Mouse (Mus musculus): ENCODE measurements around the gene Npr1. TPM values are rescaled to one million over a fixed set of nuclear protein-coding genes. Genes with fewer than 3 reads are reported as not detected.
A peak's percentile ranks its signal among the peaks of the same experiment; 100 is the strongest.

The Npr1 gene
- total RNA-seq, 4 experiments from 2014 or later = 5.1 to 6.7 (median 5.8) TPM

DNA sequence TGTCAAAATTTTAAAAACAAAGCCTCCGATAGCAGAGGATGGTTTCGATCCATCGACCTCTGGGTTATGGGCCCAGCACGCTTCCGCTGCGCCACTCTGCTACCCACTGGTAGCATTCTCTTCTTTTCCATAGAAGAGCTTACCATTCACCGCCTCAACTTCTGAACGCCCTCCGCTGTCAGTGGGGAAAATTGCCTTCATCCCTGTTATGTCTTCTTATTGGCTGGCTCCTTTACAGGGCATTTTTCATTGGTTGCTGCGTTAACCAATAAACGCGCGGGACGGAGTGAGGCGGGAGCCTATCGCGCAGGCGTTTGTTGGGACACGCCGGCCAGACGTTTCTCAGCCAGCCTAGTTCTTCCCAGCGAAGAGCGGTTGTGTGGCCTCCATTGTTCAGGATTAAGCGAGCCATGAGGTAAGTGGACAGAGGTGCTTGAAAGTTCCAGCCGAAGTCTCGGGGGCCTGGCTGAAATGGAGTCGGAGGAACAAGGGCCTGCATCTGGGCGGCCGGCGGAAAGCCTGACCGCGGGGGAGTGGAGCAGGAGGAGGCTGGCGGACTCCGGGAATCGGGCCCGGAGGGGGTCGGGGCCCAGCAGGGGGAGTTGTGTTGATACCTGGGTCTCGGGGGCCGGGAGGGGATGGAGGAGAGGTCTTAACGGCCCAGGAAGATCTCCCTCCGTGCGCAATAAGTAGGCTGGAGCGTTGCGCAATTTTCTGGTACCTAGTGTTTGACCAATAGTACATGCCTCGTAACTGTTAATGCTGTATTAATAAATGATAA is 10.4 kb upstream of the Npr1 start, which contains the start of gene Ilf2:
Gene Ilf2 (plus strand): TSS at position 296 of the 781 bp plus-strand sequence.
- DNase-seq (ENCODE audit: low spot score in 2 of 2) = peak; percentile 97

DNA sequence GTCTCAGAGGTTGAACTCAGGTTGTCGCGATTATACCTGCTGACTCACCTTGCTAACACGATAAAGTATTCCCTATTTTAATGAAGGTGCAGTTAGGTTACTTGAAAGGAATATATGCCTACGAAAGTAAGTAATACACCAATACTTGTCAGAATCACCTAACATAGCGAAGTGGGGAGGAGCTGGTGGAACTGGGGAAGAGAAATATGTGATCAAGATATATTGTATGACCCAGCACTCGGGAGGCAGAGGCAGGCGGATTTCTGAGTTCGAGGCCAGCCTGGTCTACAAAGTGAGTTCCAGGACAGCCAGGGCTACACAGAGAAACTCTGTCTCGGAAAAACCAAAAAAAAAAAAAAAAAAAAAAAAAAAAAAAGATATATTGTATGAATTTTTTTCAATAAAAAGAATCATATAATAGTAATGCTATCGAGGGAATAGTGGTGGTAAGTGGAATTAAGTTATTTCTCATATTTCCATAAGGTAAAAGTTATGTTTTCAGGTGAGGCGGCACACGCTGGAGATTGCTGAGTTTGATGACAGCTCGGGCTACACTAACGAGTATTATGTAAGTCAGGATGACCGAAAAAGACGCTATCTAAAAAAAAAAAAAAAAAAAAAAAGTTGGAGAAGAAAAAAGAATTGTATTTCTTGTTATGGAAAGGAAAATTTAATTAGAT is 9.6 kb upstream of the Npr1 start:
- no peak for DNase-seq (ENCODE audit: low spot score in 2 of 2)

DNA sequence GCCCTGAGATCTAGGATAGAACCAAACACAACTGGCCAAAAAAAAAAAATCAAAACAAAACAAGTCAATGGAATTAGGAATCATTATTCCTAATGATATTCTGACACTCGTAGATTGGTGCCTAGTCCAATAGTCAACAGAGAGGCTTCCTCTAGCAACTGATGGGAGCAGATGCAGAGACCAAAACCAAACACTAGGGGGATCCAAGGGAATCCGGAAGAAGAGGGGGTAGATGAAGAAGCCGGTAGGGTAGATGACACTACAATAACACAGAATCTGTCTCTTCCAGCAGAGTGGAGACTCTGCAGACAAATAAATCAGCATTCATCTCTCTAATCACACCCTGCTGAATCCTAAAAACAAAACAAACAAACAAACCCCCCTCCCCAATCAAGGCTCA is 6.5 kb upstream of the Npr1 start:
- no peak for DNase-seq (ENCODE audit: low spot score in 2 of 2)

DNA sequence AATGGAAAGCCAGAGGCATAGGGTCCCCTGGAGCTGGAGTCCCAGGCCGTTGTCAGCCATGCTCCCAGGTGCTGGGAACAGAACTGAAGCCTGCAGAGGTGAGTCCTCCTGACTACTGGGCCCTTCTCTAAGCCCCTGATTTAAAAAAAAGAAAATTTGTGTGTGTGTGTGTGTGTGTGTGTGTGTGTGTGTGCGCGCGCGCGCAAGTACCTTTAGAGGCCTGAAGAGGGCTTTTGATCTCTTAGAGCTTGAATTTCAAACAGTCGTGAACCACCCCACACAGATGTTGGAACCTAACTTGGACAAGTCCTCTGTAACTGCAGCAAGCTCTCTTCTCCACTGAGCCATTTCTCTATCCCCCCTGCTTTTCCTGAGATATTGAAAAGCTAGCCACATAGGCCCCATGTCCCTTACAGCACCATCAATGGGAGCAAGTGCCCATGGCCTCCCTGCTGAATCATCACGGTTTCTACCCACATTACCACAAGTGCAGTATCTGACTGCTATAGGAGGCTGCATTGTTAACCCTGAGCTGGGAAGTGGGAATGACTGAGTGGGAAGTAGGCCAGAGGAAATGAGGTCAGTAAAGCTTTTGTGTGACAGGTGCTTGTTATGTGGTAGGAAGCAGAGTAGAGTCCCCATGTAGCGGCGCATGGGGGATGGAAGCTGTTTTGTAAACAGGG is 2.1 kb upstream of the Npr1 start:
- DNase-seq (ENCODE audit: low spot score in 2 of 2) = no peak

DNA sequence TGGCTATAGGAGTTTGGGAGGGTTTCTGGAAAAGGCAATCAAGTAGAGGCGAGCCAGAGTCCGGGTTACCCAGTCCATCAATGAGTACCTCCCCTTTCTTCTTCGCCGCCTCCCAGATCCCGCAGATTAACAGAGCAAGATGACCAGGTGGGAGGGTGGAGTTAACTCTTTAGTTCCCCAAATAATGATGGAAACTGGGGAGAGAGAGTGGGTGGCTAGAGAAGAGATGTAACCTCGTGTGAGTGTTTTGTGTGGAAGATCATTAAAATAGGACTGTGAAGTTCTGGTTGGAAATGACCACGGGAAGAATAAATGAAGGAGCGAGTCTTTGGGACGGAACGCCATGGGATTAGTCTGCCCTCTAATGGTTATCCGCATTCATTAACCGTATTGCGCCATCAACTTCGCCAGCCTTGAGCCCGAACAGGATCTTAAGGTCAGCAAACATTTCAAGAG is 673 bp upstream of the Npr1 start:
- DNase-seq (ENCODE audit: low spot score in 2 of 2) = peak in 1 of 2 experiments; percentile 56

DNA sequence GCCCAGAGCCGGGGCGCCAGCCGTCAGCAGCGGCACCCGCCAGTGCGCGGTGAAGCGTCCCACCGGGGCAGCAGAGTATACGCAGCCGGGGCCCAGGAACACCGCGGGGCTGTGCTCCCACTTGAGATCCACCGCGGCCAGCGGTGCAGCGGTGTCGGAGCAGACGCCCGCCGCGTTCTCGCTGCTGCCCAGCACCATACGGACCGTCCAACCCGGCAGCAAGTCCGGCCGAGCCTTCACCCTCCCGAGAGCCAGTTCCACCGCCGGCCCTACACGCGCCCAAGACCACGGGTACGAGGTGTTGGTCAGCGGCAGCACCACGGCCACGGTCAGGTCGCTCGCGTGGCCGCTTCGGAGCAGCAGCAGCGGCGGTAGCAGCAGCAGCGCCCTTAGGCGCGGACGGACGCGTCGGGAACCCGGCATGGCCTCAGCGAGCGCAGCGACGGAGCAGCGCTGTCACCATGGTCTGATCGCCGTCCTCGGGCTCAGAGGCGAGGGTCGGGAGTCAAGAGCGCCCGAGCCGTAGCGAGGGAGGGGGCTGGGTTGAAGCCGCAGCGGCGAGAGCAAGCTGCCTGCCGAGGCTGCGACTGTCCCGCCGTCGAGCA is 483 bp downstream of the Npr1 start:
- DNase-seq (ENCODE audit: low spot score in 2 of 2) = no peak

DNA sequence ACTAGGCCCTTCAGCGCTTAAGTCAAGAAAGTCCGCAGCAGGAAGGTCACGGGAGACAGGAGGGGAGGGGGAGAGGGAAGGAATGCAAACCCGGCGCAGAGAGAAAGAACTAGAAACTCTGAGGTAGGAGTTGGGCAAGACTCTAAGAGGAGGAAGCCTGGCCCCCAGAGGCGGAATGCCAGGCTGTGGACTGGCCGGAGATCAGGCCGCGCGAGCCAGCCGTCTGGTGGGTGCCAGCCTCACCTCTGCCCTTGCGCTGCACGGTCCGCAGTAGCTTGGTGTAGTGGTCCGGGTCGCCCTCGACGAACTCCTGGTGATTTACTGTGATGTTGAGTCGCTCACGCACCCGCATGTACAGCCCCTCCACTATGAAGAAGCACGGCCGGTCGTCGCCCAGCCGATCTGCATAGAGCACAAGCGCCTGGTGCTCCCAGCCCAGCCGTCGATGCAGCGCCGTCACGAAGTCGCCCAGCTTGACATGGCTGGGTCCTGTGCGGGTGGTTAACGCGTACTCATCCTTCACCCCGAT is 1.1 kb downstream of the Npr1 start:
- no peak for DNase-seq (ENCODE audit: low spot score in 2 of 2)

DNA sequence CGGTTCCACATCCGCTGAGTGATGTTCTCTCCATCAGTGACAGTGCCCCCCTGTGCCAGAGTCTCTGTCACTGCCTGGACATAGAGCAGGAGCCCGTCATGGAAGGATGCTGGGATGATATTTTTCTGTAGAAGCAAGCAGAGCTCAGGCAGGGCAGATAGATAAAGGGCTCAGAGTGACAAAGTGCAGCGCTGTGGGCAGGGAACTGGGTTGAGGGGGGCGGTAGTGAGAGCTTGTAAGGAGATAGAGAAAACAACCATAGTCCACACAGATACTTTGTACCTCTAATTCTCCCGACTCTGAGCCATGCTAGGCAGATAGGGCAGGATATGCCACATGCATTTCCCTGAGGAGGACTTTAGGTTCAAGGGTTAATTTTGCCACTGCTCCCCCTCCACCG is 3.1 kb downstream of the Npr1 start:
- no peak for DNase-seq (ENCODE audit: low spot score in 2 of 2)

DNA sequence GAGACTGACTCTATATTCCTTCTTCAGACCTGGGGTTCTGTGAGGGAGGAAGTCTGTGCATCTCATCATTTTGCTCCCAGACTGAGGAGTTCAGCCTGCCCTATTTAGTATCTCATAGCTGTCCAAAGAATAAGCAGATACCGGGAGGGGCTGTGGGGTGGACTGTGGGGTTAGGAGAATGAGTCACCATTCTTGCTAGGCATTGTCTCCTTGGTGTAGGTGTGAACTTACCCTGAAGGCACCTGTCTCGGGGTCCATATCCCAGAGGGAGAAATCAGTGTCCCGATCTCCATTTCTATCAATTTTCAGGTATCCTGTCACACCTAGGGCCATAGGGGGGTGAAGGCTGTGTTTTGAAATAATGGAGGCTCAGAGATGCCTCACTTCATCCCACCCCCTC is 3.7 kb downstream of the Npr1 start:
- no peak for DNase-seq (ENCODE audit: low spot score in 2 of 2)

DNA sequence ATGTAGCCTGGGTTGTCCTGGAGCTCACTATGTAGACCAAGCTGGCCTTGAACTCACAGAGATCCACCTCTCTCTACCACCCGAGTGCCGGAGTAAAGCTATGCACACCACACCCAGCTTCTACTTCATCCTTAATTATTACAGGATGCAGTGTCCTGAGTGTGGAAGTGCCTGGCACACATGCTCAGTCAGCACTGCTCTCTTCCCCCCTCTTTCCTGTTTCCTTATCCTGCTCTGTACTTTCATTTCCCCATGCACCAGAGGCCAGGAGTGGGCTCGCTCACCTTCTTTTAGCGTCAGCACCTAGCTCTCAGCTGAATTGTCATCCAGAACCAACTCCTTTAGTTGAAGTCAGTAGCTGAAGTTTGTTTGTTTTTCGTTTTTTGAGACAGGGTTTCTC is 5.4 kb downstream of the Npr1 start:
- DNase-seq (ENCODE audit: low spot score in 2 of 2) = no peak

DNA sequence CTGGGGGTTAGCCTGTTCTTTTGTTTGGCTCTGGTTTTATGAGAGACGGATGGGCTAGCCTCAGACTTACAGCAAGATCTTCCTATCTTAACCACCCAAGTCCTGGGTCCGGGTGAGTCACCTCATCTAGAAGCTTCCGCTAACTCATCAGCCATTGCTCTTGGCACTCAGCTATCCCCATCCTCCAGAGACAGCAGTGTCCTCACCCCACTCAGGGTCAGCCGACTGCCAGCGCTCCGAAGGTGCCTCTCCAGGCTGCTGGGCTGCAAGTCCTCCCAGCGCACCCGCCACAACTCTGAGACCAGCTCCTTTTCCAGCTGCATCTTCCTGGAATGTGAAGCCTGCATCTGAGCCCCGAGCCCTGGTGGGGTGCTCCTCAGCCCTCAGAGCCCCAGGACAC is 5.9 kb downstream of the Npr1 start:
- DNase-seq (ENCODE audit: low spot score in 2 of 2) = no peak

DNA sequence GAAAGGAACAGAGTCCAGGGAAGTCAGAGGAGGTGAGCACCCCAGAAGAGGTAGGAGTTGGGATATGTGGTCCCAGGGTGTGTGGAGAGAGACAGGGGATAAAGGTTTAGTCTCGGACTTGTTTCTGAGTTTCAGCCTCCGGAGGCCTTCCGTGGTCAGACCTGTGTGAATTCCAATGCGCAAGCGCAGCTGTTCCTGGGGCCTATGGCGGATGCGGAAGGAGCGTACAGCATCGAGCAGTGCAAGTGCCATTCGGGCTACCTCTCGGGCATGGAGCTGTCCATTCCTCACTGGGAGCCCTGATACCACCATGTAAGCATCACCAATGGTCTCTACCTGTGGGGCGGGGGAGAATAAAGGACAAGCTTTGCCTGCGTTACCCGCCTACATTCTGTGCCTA is 10.7 kb downstream of the Npr1 start:
- DNase-seq (ENCODE audit: low spot score in 2 of 2) = no peak

DNA sequence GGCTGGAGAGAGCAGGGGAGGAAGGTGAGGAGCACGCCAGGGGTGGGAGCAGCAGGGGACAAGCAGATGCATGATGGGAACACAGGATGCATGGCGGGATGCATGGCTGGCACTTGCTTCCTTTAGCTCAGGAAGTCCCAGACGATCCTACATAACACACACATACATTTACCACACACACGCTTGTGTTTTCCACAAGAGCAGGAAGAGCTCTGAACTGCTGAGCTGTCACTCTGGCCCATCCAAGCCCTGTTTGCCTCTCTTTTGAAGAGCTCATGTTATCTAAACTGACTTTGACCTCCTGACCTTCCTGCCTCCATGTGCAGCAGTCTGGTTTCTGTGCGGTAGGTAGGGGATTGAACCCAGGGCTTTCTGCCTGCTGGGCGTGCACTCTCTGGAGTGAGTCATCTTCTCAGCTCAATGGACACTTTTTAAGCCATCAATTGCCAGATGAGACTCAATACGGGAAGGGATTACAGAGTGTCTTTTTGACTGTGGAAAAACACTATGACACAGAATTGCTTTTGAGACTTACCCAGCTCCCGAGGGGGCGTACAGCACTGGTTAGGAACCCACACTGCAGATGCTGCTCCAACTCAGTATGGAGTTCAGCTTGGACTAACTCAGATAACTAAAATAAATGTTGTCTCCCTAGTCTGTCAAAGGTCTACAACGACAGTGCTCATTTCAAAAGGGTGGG is 14.1 kb downstream of the Npr1 start:
- peak; percentile 47 to 53 for DNase-seq (ENCODE audit: low spot score in 2 of 2)

DNA sequence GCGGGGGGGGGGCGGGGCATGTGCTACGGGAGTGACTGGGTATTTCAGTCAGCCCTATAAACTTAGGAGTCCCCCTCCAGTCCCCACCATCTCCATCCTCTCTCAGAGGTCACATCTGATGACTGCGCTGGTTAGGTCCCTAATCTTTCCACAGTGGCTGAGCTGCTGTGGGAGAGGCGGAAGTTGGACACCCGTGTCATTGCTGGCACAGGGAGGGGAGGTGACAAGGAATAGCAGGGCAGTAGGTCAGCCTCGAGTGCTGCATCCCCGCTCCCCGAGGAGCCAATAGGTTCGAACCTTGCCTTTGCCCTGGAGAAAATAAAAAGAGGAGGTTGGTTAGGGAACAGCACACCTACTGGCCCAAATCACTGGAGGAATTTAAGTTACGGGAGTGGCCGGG is 14.8 kb downstream of the Npr1 start:
- DNase-seq (ENCODE audit: low spot score in 2 of 2) = no peak

DNA sequence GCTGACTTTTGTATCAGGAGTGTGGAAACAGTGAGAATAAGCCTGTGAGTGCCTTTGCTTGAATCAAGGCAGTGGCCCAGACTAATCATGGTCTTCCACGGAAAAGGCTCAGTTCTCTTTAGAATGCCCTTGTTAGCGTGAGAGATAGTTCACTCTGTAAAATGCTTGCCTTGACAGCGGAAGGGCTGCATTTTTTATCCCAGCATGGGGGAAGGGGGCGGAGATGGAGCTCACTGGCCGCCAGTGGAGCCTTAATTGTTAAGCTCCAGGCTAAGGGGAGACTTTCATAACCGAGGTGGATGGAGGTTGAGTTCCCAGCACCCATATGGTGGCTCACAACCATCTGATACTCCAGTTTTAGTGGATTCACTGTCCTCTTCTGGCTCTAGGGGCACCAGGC is 17.0 kb downstream of the Npr1 start:
- DNase-seq (ENCODE audit: low spot score in 2 of 2) = no peak

DNA sequence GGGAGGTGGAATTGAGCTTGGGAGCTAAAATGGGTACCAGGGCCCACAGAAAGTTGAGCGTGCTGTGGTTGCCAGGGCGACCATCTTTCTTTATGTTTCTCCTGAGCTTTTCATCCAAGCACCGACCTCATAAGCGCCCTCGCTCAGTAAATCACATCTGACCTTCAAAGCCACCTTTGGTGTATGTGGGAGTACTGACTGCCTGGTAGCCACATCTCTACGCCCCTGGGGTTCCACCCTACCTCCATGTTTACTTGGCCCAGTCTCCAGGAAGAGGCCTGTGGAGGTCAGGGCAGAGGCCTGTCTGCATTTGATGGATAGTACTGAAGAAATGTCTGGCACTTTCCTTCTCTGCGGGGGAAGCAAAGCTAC is 18.6 kb downstream of the Npr1 start:
- no peak for DNase-seq (ENCODE audit: low spot score in 2 of 2)

DNA sequence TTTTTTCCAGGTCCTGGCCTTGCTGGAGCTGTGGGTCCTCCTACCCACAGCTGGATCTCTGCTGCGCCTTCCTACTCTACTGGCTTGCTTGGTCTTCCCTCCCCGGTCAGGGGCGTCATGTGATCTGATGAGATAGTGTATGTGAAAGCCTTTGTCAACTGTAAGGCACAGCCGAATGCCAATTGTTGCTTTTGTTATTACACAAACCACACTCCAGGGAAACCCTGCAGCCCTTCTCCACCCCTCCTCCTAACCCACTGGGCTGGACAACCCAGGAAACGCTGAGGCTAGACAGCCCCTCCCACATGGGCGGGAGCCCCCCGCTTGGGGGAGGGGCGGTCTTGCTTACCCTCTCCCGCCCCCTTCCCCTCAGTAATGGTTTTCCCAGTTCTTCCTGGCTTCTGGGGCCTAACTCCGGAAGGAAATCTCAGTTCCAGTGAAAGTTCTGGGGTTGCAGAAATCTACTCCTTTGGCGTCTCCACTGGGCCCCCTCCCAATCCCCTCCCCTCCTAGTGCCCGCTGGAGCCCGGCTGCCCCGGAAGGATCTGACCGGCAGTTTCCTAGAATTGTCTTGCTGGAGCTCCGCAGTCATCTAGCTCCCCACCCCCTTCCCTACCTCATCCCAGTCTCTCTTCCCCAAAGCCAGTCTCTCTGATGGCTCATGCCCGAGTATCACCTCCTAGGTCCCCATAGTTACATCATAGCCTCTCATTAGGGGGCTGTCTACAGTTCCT is 19.1 kb downstream of the Npr1 start:
- DNase-seq (ENCODE audit: low spot score in 2 of 2) = peak; percentile 62 to 73

DNA sequence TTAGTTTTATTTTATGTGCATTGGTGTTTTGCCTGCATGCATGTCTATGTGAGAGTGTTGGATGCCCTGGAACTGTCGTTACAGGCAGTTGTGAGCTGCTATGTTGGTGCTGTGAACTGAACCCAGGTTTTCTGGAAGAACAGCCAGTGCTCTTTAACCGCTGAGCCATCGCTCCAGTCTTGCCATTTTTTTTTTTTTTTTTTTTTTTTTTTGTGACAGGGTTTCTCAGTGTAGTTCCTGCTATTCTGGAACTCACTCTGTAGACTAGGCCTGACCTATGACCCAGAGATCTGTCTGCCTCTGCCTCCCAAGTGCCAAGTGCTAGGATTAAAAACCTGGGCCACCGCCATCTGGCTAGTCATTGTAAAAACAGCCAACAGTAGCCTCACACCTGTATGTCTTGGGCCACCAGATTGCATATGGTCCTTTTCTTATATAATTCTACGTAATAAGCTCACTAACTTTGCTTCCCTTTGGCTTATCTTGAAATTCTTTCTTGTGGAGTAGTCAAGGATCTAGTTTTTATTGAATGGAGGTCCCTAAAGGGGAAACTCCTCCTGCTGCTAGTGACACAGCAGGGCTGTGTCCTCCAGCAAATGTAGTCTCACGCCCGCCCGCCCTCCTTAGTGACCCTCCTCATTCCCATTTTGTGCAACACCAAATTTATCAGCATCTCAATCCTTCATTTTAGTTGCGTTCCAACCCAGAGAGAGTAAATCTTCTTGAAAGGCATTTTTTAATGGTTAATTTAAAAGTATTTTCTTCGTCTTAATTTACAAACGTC is 20.1 kb downstream of the Npr1 start:
- DNase-seq (ENCODE audit: low spot score in 2 of 2) = no peak

DNA sequence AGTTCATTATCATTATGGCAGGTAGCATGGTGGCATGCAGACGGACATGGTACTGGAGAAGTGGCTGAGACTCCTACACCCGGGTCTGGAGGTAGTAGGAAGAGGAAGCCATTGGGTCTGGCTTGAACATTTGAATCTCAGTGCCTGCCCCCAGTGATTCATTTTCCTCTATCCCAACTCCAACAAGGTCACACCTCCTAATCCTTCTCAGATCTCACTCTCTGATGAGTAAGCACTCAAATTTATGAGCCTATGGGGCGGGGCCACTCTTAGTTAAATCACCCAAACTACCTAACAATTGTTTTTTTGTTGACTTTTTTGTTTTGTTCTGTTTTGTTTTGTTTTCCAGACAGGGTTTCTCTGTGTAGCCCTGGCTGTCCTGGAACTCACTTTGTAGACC is 21.7 kb downstream of the Npr1 start:
- no peak for DNase-seq (ENCODE audit: low spot score in 2 of 2)

DNA sequence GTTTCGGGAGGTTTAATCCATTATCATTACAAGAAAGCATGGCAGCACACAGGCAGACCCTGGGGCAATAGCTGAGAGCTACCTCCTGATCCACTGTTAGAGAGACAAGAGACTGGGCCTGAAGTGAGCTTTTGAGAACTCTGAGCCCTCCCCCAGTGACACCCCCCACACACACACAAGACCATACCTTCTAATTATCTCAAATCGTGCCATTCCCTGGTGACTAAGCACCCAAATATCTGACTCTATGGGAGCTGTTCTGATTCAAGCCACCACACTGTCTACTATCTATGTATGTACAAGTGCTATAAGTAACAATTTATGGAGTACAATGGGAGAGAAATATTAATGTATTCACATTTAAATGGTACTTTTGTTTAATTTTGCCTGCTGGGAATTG is 24.9 kb downstream of the Npr1 start:
- no peak for DNase-seq (ENCODE audit: low spot score in 2 of 2)

Measured in layer of hippocampus, adult 8-10 months (tissue).